Mouse (Mus musculus) forebrain, embryonic 12.5 days (tissue): ENCODE data around the gene Olfr1406. TPM values are rescaled to one million over a fixed set of nuclear protein-coding genes. Genes with fewer than 3 reads are reported as not detected.
"Not testable (repeated sequence)": the region's sequence is repeated elsewhere in the genome, so short reads cannot be mapped to it uniquely, and the experiment has no call there.

Experiments used
- ATAC-seq: fragments of 200-750 bp; cut with Nextera tagmentation; 2 replicates; pipeline ENCODE4 v1.8.0; 2017; ENCODE audit warnings: moderate TSS enrichment; ENCODE audit not compliant: low FRiP score
- H3K27ac ChIP-seq: fragments of 300-500 bp; sonication (generic); 2 replicates; pipeline ENCODE4 v1.5.1; 2016; ENCODE audit warnings: mild to moderate bottlenecking
- H3K27me3 ChIP-seq: fragments of 300-500 bp; sonication (generic); 2 replicates; pipeline ENCODE4 v1.6.1; 2016; ENCODE audit warnings: mild to moderate bottlenecking
- H3K36me3 ChIP-seq: fragments of 300-500 bp; sonication (generic); replicated peaks from 2 replicates; pipeline ENCODE4 v1.6.1; 2016; ENCODE audit warnings: mild to moderate bottlenecking
- H3K4me1 ChIP-seq: fragments of 300-500 bp; sonication (generic); 2 replicates; pipeline ENCODE4 v1.6.1; 2016
- H3K4me2 ChIP-seq: fragments of 300-500 bp; sonication (generic); 2 replicates; pipeline ENCODE4 v1.6.1; 2016; ENCODE audit warnings: mild to moderate bottlenecking, moderate library complexity
- H3K4me3 ChIP-seq: fragments of 300-500 bp; sonication (generic); replicated peaks from 2 replicates; pipeline ENCODE4 v1.5.1; 2016; ENCODE audit warnings: mild to moderate bottlenecking
- H3K9ac ChIP-seq: fragments of 300-500 bp; sonication (generic); 2 replicates; pipeline ENCODE4 v1.6.1; 2016; ENCODE audit warnings: mild to moderate bottlenecking
- H3K9me3 ChIP-seq: fragments of 300-500 bp; sonication (generic); 2 replicates; pipeline ENCODE4 v1.6.1; 2016
- WGBS: fragments of 180-500 bp; shearing (Covaris S2); methylation state at CpG from one replicate; pipeline ENCODE4 v1.1.7; 2016; 5-methylcytosine and 5-hydroxymethylcytosine counted together
- polyA plus RNA-seq: library from polyadenylated mRNA; unstranded; fragments of >200 nt; fragmentation: Nextera tagmentation; extraction: Ambion mirVana; gene quantifications from 2 replicates; pipeline ENCODE4 v1.2.1, GENCODE M21; 2016

The Olfr1406 gene
- not detected in 2 replicates for polyA plus RNA-seq

DNA sequence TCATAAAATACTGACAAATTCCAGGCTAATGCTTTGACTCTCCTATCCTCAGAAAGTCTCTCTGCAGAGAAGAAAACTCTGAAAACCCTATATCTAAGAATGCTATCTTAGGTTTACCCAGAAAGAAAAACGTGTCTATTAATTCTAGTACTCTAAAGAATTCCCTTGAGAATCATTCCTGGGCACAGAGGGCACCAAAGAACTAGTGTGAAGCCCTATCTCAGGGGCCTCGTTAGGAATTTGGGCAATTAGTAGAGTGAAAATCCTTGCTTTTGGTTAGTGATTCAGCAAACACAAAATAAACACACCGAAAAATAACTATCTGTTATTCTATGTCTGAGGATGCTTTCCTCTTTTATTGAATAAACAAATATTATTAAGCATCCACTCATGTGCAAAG is at the start of gene Olfr1406:
Gene Olfr1406 (minus strand): TSS at position 101 of the 400 bp plus-strand sequence.
- H3K9me3 ChIP-seq: no peaks in the 10 kb centered on the region
- no peak within 1 kb of the TSS for H3K9ac ChIP-seq
- WGBS: 64% methylated on average over 3 of the region's 3 CpGs
- no peaks in the 10 kb centered on the region for H3K27me3 ChIP-seq
- no peak for ATAC-seq
- H3K4me1 ChIP-seq: no peaks in the 10 kb centered on the region
- no peak within 1 kb of the TSS for H3K4me2 ChIP-seq
- H3K27ac ChIP-seq: no peak within 1 kb of the TSS
- H3K36me3 ChIP-seq: no peaks in the 10 kb centered on the region
- H3K4me3 ChIP-seq: no peak within 1 kb of the TSS

- H3K36me3 ChIP-seq, ATAC-seq, H3K4me2 ChIP-seq, H3K4me3 ChIP-seq, H3K9me3 ChIP-seq, H3K9ac ChIP-seq, H3K27me3 ChIP-seq, H3K27ac ChIP-seq, H3K4me1 ChIP-seq: not testable (repeated sequence)
- WGBS: 89% methylated on average over 1 of the region's 1 CpGs
Observed at GRCm38 (mm10) chr1:173237004-173237403, 46.6 kb upstream of the Olfr1406 start.

- no peak within 1 kb of the TSS for H3K4me3 ChIP-seq
- no peak within 1 kb of the TSS for H3K9ac ChIP-seq
- 85% methylated on average over 2 of the region's 2 CpGs for WGBS
- no peak within 1 kb of the TSS for H3K4me2 ChIP-seq
- H3K27ac ChIP-seq: no peak within 1 kb of the TSS
- no peaks in the 10 kb centered on the region for H3K36me3 ChIP-seq
- ATAC-seq: no peak
- no peaks in the 10 kb centered on the region for H3K4me1 ChIP-seq
- H3K27me3 ChIP-seq: no peaks in the 10 kb centered on the region
- no peaks in the 10 kb centered on the region for H3K9me3 ChIP-seq
Observed at GRCm38 (mm10) chr1:173227081-173227480, 36.6 kb upstream of the Olfr1406 start, which contains the start of gene Fcer1a. Gene Fcer1a (minus strand): TSS chr1:173227214.

DNA sequence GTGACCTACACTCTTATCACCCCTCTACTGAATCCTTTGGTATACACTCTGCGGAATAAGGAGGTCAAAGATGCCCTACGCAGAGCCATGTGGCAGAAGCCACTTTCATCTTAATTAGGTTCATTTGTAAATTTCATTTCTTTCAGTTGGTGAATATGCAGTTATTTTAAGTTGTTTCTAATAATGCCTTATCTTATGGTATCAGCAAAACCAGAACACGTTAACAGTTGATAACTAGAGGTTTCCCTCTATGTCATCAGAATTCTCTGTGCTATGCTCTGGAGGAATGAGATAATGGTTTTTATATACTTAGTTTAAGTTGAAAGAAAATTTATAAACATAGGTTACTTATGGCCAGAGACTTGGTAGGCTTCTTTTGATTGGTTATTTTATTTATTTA is 26.0 kb upstream of the Olfr1406 start:
- no peak overlapping the region for H3K27ac ChIP-seq
- H3K27me3 ChIP-seq: no peaks in the 10 kb centered on the region
- no peak overlapping the region for H3K4me3 ChIP-seq
- H3K9ac ChIP-seq: no peak overlapping the region
- no peak overlapping the region for H3K4me2 ChIP-seq
- no peak for ATAC-seq
- no peaks in the 10 kb centered on the region for H3K4me1 ChIP-seq
- no peaks in the 10 kb centered on the region for H3K9me3 ChIP-seq
- 91% methylated on average over 3 of the region's 3 CpGs for WGBS
- no peaks in the 10 kb centered on the region for H3K36me3 ChIP-seq

- Histone ChIP-seq H3K4me3 (no peak within 1 kb of the TSS), H3K36me3 (no peaks in the 10 kb centered on the region), H3K9ac (no peak within 1 kb of the TSS), H3K9me3 (no peaks in the 10 kb centered on the region), H3K27me3 (no peaks in the 10 kb centered on the region), H3K4me1 (no peaks in the 10 kb centered on the region), H3K4me2 (no peak within 1 kb of the TSS), H3K27ac (no peak within 1 kb of the TSS)
- WGBS: 90% methylated on average over 5 of the region's 5 CpGs
- no peak for ATAC-seq
Observed at GRCm38 (mm10) chr1:173212092-173212491, 21.7 kb upstream of the Olfr1406 start, which contains the start of gene Olfr1404. Gene Olfr1404 (plus strand): TSS chr1:173212392.

DNA sequence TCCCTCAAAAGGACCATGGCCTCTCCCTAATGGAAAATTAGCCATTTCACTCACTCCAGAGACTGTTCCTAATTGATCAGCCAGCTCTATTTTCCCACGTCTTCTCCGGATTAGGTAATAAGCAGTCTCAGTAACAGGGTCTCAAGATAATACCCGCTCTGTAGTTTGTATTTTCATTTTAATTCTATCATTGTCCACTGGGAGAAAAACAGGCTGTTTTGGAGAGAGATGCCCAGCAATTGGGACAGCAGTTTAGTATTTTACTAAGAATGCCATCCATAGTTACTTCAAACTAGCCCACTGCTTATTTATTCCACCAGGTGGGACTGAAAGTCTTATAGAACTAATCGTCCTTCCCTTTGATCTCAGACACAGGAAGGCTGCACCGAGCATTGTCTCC is 7.1 kb upstream of the Olfr1406 start, which contains the start of gene Olfr218:
Gene Olfr218 (plus strand): TSS at position 301 of the 400 bp plus-strand sequence.
- Histone ChIP-seq H3K4me3 (no peak within 1 kb of the TSS), H3K27ac (no peak within 1 kb of the TSS), H3K36me3 (no peaks in the 10 kb centered on the region), H3K9ac (no peak within 1 kb of the TSS), H3K4me2 (no peak within 1 kb of the TSS), H3K27me3 (no peaks in the 10 kb centered on the region), H3K9me3 (no peaks in the 10 kb centered on the region), H3K4me1 (no peaks in the 10 kb centered on the region)
- WGBS: 64% methylated on average over 5 of the region's 5 CpGs
- no peak for ATAC-seq

DNA sequence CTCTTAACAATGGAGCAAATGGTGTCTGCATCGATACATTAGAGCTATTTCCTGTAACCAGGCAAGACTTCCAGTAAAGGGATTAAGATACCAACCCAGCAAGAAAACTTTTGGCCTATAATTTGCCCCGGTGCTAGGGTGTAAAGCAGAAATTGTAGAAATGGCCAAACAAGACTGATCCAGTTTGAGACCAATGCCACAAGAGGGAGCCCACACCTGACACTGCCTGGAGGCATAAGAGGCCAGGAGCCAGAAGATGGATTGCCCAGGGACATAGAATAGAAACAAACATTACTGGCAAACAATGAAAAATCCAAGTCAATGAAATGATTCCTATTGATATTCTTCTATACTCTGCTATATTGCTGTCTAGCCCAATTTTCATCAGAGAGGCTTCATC is 5.9 kb upstream of the Olfr1406 start:
- 87% methylated on average over 2 of the region's 2 CpGs for WGBS
- Histone ChIP-seq H3K9me3 (no peaks in the 10 kb centered on the region), H3K36me3 (no peaks in the 10 kb centered on the region), H3K27ac (no peak overlapping the region), H3K9ac (no peak overlapping the region), H3K4me3 (no peak overlapping the region), H3K27me3 (no peaks in the 10 kb centered on the region), H3K4me2 (no peak overlapping the region), H3K4me1 (no peaks in the 10 kb centered on the region)
- ATAC-seq: no peak

DNA sequence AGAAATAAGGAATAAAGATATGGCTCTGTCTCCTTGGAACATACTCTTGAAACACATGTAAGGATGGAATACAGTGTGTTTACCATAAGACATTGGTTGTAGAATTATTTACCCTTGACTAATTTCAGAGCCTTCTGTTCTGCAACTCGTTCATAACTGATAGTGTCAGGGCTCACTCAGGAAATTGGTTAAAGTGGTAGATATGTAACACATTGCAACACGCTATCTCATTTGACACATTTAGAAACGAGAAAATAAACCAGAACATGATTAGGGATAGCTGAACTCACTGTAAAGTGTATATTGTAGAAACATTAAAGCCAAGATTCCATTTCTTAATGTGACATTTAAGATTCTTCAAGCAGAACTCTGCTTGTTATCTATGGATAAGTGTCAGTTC is 1.6 kb upstream of the Olfr1406 start:
- no peak for ATAC-seq
- Histone ChIP-seq H3K36me3 (no peaks in the 10 kb centered on the region), H3K9me3 (no peaks in the 10 kb centered on the region), H3K4me3 (no peak overlapping the region), H3K9ac (no peak overlapping the region), H3K27ac (no peak overlapping the region), H3K4me2 (no peak overlapping the region), H3K4me1 (no peaks in the 10 kb centered on the region), H3K27me3 (no peaks in the 10 kb centered on the region)
- WGBS: 83% methylated on average over 3 of the region's 3 CpGs

- Histone ChIP-seq H3K27me3 (no peaks in the 10 kb centered on the region), H3K4me1 (no peaks in the 10 kb centered on the region), H3K36me3 (no peaks in the 10 kb centered on the region), H3K9ac (no peak overlapping the region), H3K9me3 (no peaks in the 10 kb centered on the region), H3K4me3 (no peak overlapping the region), H3K4me2 (no peak overlapping the region), H3K27ac (no peak overlapping the region)
- ATAC-seq: no peak
Observed at GRCm38 (mm10) chr1:173174154-173174842, 16.1 kb downstream of the Olfr1406 start.

- Histone ChIP-seq H3K4me1 (no peaks in the 10 kb centered on the region), H3K27ac (no peak within 1 kb of the TSS), H3K9ac (no peak within 1 kb of the TSS), H3K9me3 (no peaks in the 10 kb centered on the region), H3K4me2 (no peak within 1 kb of the TSS), H3K36me3 (no peaks in the 10 kb centered on the region), H3K4me3 (no peak within 1 kb of the TSS), H3K27me3 (no peaks in the 10 kb centered on the region)
- 73% methylated on average over 2 of the region's 2 CpGs for WGBS
- no peak for ATAC-seq
Observed at GRCm38 (mm10) chr1:173137274-173137673, 53.2 kb downstream of the Olfr1406 start, which contains the start of gene Olfr1408. Gene Olfr1408 (minus strand): TSS chr1:173137374.

Other genes starting within 250 kb of the Olfr1406 start
- gene Olfr16, start 240.2 kb downstream of the Olfr1406 start, polyA plus RNA-seq: not detected in 2 replicates
- gene Olfr1408, start 53.3 kb downstream of the Olfr1406 start, polyA plus RNA-seq: not detected in 2 replicates
- gene Olfr218, start 7.2 kb upstream of the Olfr1406 start, polyA plus RNA-seq: not detected in 2 replicates
- gene Olfr1404, start 21.8 kb upstream of the Olfr1406 start, polyA plus RNA-seq: 0.06 TPM in 1 of 2 replicates, not detected in the other
- gene Fcer1a, start 36.6 kb upstream of the Olfr1406 start, polyA plus RNA-seq: not detected in 2 replicates
- not detected in 2 replicates for gene Olfr418, start 75.4 kb upstream of the Olfr1406 start, polyA plus RNA-seq
- not detected in 2 replicates for gene Mptx2, start 87.1 kb upstream of the Olfr1406 start, polyA plus RNA-seq
- gene Ackr1, start 143.1 kb upstream of the Olfr1406 start, polyA plus RNA-seq: 4.4 and 5.1 TPM in 2 replicates
- 6.9 and 7.5 TPM in 2 replicates for gene Aim2, start 160.2 kb upstream of the Olfr1406 start, polyA plus RNA-seq
- gene Cadm3, start 177.1 kb upstream of the Olfr1406 start, polyA plus RNA-seq: 12.6 and 22.2 TPM in 2 replicates